Mouse (Mus musculus): ENCODE results near the gene Dhodh. TPM values are rescaled to one million over a fixed set of nuclear protein-coding genes. Genes with fewer than 3 reads are reported as not detected.

Gene Dhodh
- 60.7 and 65.9 TPM in 2 replicates for polyA plus RNA-seq (2012; ENCODE audit: low replicate concordance)

GRCm38 (mm10) chr8:109608271-109609152 lies at the start of gene Dhodh:
Gene Dhodh (minus strand): TSS chr8:109608673.

GRCm38 (mm10) chr8:109614243-109615210 lies 6.1 kb upstream of the Dhodh start, which contains the start of gene Pkd1l3:
Gene Pkd1l3 (plus strand): TSS chr8:109614517.

GRCm38 (mm10) chr8:109578900-109579301 lies 29.6 kb downstream of the Dhodh start, which contains the start of gene Hp:
Gene Hp (minus strand): TSS chr8:109579172.

GRCm38 (mm10) chr8:109565498-109566333 lies 42.8 kb downstream of the Dhodh start, which contains the start of the genes Dhx38 and Txnl4b:
Gene Dhx38 (minus strand): TSS chr8:109565861.
Gene Txnl4b (plus strand): TSS chr8:109565892.

Other genes starting within 250 kb of the Dhodh start
- not detected in 2 replicates for gene Pmfbp1, start 114.6 kb downstream of the Dhodh start, polyA plus RNA-seq (2012; ENCODE audit: low replicate concordance)
- gene Dhx38, start 42.8 kb downstream of the Dhodh start, polyA plus RNA-seq (2012; ENCODE audit: low replicate concordance), result 14.4 and 39.4 TPM in 2 replicates
- 3.7 and 5.2 TPM in 2 replicates for gene Txnl4b, start 42.8 kb downstream of the Dhodh start, polyA plus RNA-seq (2012; ENCODE audit: low replicate concordance)
- 2.7 and 6.3 TPM in 2 replicates for gene Hp, start 29.5 kb downstream of the Dhodh start, polyA plus RNA-seq (2012; ENCODE audit: low replicate concordance)
- gene Pkd1l3, start 5.8 kb upstream of the Dhodh start, polyA plus RNA-seq (2012; ENCODE audit: low replicate concordance), result 0.72 and 2.4 TPM in 2 replicates
- gene Ist1, start 84.6 kb upstream of the Dhodh start, polyA plus RNA-seq (2012; ENCODE audit: low replicate concordance), result 15.4 and 21.1 TPM in 2 replicates
- gene Zfp821, start 96.9 kb upstream of the Dhodh start, polyA plus RNA-seq (2012; ENCODE audit: low replicate concordance), result 4.9 and 6.6 TPM in 2 replicates
- 11.4 and 11.9 TPM in 2 replicates for gene Atxn1l, start 129.1 kb upstream of the Dhodh start, polyA plus RNA-seq (2012; ENCODE audit: low replicate concordance)
- 4.3 and 19.6 TPM in 2 replicates for gene Ap1g1, start 169.9 kb upstream of the Dhodh start, polyA plus RNA-seq (2012; ENCODE audit: low replicate concordance)